Mouse (Mus musculus) E14TG2a.4 (cell line): ENCODE results near the gene Coa7.

ENCODE experiments used
- CTCF ChIP-seq: conservative IDR thresholded peaks from 2 replicates; pipeline ENCODE4 v1.5.1; 2014; ENCODE audit warnings: low read length
- NANOG ChIP-seq: IDR thresholded peaks from 2 replicates; pipeline ENCODE4 v1.6.1; 2014; ENCODE audit warnings: borderline replicate concordance, low read length, mixed read lengths

DNA sequence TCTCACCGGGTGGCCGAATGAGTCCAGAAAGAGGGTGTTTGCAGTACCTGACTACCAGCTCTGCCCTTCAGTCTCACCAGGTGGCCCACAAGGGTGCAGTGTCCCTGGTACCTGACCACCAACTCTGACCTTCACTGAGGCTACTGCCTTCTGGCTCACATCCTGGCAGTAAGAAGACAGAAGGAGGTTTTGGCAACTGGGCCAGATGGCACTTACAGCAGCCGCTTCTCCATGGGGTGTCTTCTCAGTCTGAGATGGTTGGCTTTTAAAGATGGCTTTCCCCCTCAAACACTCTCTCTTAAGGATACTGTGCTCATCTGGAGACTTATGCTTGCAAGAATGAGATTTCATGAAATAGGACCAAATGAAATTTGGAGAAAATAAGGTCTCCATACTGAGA is 51.5 kb downstream of the Coa7 start:
- TF ChIP-seq NANOG (no peak), CTCF (no peak)
